Comparison of ENCODE assay signal across 26 mouse cellular contexts in genomic region chr7:3676371-3676770, GRCm38 (mm10). TPM values are rescaled to one million over a fixed set of nuclear protein-coding genes. Genes with fewer than 3 reads are reported as not detected.
DNase-seq lines count a peak whose midpoint lies in the region; ATAC-seq and TF ChIP-seq lines count a peak whose summit lies in the region.
"Had no signal": no experiment of that assay in that cellular context is flagged by ENCODE, and none has a peak within 500 bp of the region (broad histone marks: within the 10 kb centered on the region; RNA-seq: fewer than 3 reads in every experiment).

No protein-coding gene starts in this region.

- no peak for TF ChIP-seq EP300 in lung, postnatal 0 days (IDR thresholded peaks at IDR 0.05)

- no peak for TF ChIP-seq POLR2A in small intestine, adult 2 months (IDR thresholded peaks at IDR 0.05; ENCODE audit: low read depth, low read length)

- 0 out of 2 replicates have a peak, but pooled peaks cover 4% of the 10 kb centered on the region for H3K36me3 ChIP-seq in kidney, embryonic 16.5 days (ENCODE audit: insufficient read depth, low read length)
- no peaks in the 10 kb centered on the region for H3K36me3 ChIP-seq in lung, postnatal 0 days (ENCODE audit: insufficient read depth, low read length)
- peaks cover 37% of the 10 kb centered on the region for H3K36me3 ChIP-seq in small intestine, adult 2 months (ENCODE audit: control insufficient read depth, insufficient read depth, low read length)
- peaks cover 15% of the 10 kb centered on the region; the same call in 1 of the 2 replicates for H3K36me3 ChIP-seq in midbrain, embryonic 10.5 days
- peaks cover 19% of the 10 kb centered on the region for H3K36me3 ChIP-seq in forebrain, embryonic 10.5 days (replicated peaks)
- H3K36me3 ChIP-seq: heart, embryonic 15.5 days had no signal

- 87% methylated on average over 12 of the region's 12 CpGs for WGBS in kidney, embryonic 16.5 days
- 80% methylated on average over 12 of the region's 12 CpGs for WGBS in lung, postnatal 0 days
- WGBS in small intestine, adult 2 months: 24% methylated on average over 12 of the region's 12 CpGs
- WGBS in midbrain, embryonic 10.5 days: 89% methylated on average over 12 of the region's 12 CpGs
- WGBS in forebrain, embryonic 10.5 days: 92% methylated on average over 12 of the region's 12 CpGs

- H3K4me3 ChIP-seq in kidney, embryonic 16.5 days (ENCODE audit: low read length): no peak overlapping the region
- H3K4me3 ChIP-seq in lung, postnatal 0 days (ENCODE audit: low read depth, low read length): peak overlapping the region; percentile 25; the same call in 1 of the 2 replicates
- H3K4me3 ChIP-seq in small intestine, adult 2 months (ENCODE audit: low read depth, low read length): peak overlapping the region; percentile 69
- H3K4me3 ChIP-seq in midbrain, embryonic 10.5 days: no peak overlapping the region
- no peak overlapping the region for H3K4me3 ChIP-seq in forebrain, embryonic 10.5 days
- H3K4me3 ChIP-seq: forebrain, embryonic 13.5 days; gastrocnemius, adult 2 months; heart, embryonic 15.5 days; hindbrain, embryonic 13.5 days; liver, embryonic 15.5 days; myocyte had no signal

- no peak for TF ChIP-seq CTCF in lung, postnatal 0 days (IDR thresholded peaks at IDR 0.05)
- no peak for TF ChIP-seq CTCF in small intestine, adult 2 months (IDR thresholded peaks at IDR 0.05; ENCODE audit: extremely low read depth, insufficient read length, insufficient replicate concordance, low read depth, low read length)

- H3K27me3 ChIP-seq in kidney, embryonic 16.5 days (ENCODE audit: insufficient read depth, low read length): no peaks in the 10 kb centered on the region
- H3K27me3 ChIP-seq in lung, postnatal 0 days (replicated peaks; ENCODE audit: insufficient read depth, low read length): no peaks in the 10 kb centered on the region
- H3K27me3 ChIP-seq in small intestine, adult 2 months (ENCODE audit: control insufficient read depth, insufficient read depth, low read length): no peaks in the 10 kb centered on the region
- no peaks in the 10 kb centered on the region for H3K27me3 ChIP-seq in midbrain, embryonic 10.5 days (ENCODE audit: low read depth, poor library complexity, severe bottlenecking)
- no peaks in the 10 kb centered on the region for H3K27me3 ChIP-seq in forebrain, embryonic 10.5 days (ENCODE audit: poor library complexity, severe bottlenecking)
- H3K27me3 ChIP-seq: CH12.LX; forebrain, embryonic 13.5 days; heart, embryonic 15.5 days; hindbrain, embryonic 13.5 days; liver, embryonic 15.5 days; Patski had no signal

- no peak overlapping the region for H3K27ac ChIP-seq in kidney, embryonic 16.5 days (ENCODE audit: low read length)
- H3K27ac ChIP-seq in lung, postnatal 0 days (ENCODE audit: low read length): peak overlapping the region; percentile 64; the same call in 1 of the 2 replicates
- peak overlapping the region; percentile 96 for H3K27ac ChIP-seq in small intestine, adult 2 months (ENCODE audit: insufficient read depth, low read depth, low read length)
- H3K27ac ChIP-seq in midbrain, embryonic 10.5 days (replicated peaks): no peak overlapping the region
- H3K27ac ChIP-seq in forebrain, embryonic 10.5 days: no peak overlapping the region
- H3K27ac ChIP-seq: forebrain, embryonic 13.5 days; gastrocnemius, adult 2 months; heart, embryonic 15.5 days; hindbrain, embryonic 13.5 days; liver, embryonic 15.5 days; macrophage had no signal

- peak overlapping the region; percentile 37; the same call in 1 of the 2 replicates for H3K9ac ChIP-seq in kidney, embryonic 16.5 days (replicated peaks; ENCODE audit: low read length)
- H3K9ac ChIP-seq in lung, postnatal 0 days (replicated peaks; ENCODE audit: low read depth): no peak overlapping the region; the same call in 1 of the 2 replicates
- H3K9ac ChIP-seq: forebrain, embryonic 13.5 days; heart, embryonic 15.5 days; hindbrain, embryonic 13.5 days; liver, embryonic 15.5 days had no signal

- no peak for DNase-seq in kidney, adult 18-20 months
- peak; percentile 42 for DNase-seq in lung, postnatal 0 days (ENCODE audit: low spot score)
- DNase-seq in lung, postnatal 4 days: no peak
- DNase-seq in midbrain, embryonic 10.5 days (ENCODE audit: low spot score): no peak
- DNase-seq in forebrain, embryonic 10.5 days (ENCODE audit: extremely low spot score, low spot score): no peak
- DNase-seq: cerebellum, adult 11 months; cerebellum, adult 9-11 months; gastrocnemius, adult 2 months; heart, postnatal 36 days; kidney, postnatal 36 days; layer of hippocampus, adult 9-11 months; liver; right cerebral cortex, postnatal 4 days had no signal

- H3K4me1 ChIP-seq in kidney, embryonic 16.5 days (ENCODE audit: insufficient read depth, low read length): no peaks in the 10 kb centered on the region
- H3K4me1 ChIP-seq in lung, postnatal 0 days (ENCODE audit: insufficient read depth, low read depth, low read length): no peaks in the 10 kb centered on the region
- H3K4me1 ChIP-seq in small intestine, adult 2 months (ENCODE audit: control insufficient read depth, insufficient read depth, insufficient read length, low read length): peaks cover 2% of the 10 kb centered on the region; the same call in 1 of the 2 replicates
- H3K4me1 ChIP-seq in midbrain, embryonic 10.5 days: peaks cover 3% of the 10 kb centered on the region; the same call in 1 of the 2 replicates
- H3K4me1 ChIP-seq in forebrain, embryonic 10.5 days: no peaks in the 10 kb centered on the region
- H3K4me1 ChIP-seq: forebrain, embryonic 13.5 days; heart, embryonic 15.5 days; hindbrain, embryonic 13.5 days; liver, embryonic 15.5 days had no signal

- no peaks in the 10 kb centered on the region for H3K9me3 ChIP-seq in kidney, embryonic 16.5 days (ENCODE audit: low read length)
- H3K9me3 ChIP-seq in lung, postnatal 0 days (ENCODE audit: low read length): no peaks in the 10 kb centered on the region
- no peaks in the 10 kb centered on the region for H3K9me3 ChIP-seq in midbrain, embryonic 10.5 days (replicated peaks)
- H3K9me3 ChIP-seq in forebrain, embryonic 10.5 days: no peaks in the 10 kb centered on the region
- H3K9me3 ChIP-seq: forebrain, embryonic 13.5 days; G1E; heart, embryonic 15.5 days; hindbrain, embryonic 13.5 days; liver, embryonic 15.5 days had no signal

- no peak for ATAC-seq in kidney, embryonic 16.5 days (ENCODE audit: low FRiP score, low TSS enrichment)
- ATAC-seq in lung, postnatal 0 days: peak; percentile 43; the same call in 1 of the 2 replicates
- ATAC-seq: forebrain, embryonic 13.5 days; inflammation-experienced regulatory T-cells, adult 6 months; midbrain, embryonic 16.5 days; Patski had no signal

- no peak overlapping the region for H3K4me2 ChIP-seq in kidney, embryonic 16.5 days (replicated peaks; ENCODE audit: low read depth, low read length)
- H3K4me2 ChIP-seq in lung, postnatal 0 days (replicated peaks; ENCODE audit: low read depth, low read length): peak overlapping the region; percentile 48
- H3K4me2 ChIP-seq: forebrain, embryonic 13.5 days; heart, embryonic 15.5 days; hindbrain, embryonic 13.5 days; liver, embryonic 15.5 days had no signal

RNA-seq across cellular contexts. Expression of gene Tmc4, which starts 1.0 kb away (rescaled TPM):
- 25.3 and 29.1 TPM in 2 replicates for polyA plus RNA-seq in kidney, embryonic 16.5 days (2015; fragmentation: Nextera tagmentation; extraction: Ambion mirVana)
- 60.3 and 69.0 TPM in 2 replicates for polyA plus RNA-seq in lung, postnatal 0 days (2015; fragmentation: Nextera tagmentation; extraction: Ambion mirVana)
- polyA plus RNA-seq in small intestine, adult 2 months (2012; rRNA removed): 119 and 229 TPM in 2 replicates
- polyA plus RNA-seq in midbrain, embryonic 10.5 days (2016; fragmentation: Nextera tagmentation; extraction: Ambion mirVana): 3.1 TPM in 2 replicates
- 3.3 and 4.1 TPM in 2 replicates for polyA plus RNA-seq in forebrain, embryonic 10.5 days (2016; fragmentation: Nextera tagmentation; extraction: Ambion mirVana)

RNA-seq across cellular contexts. Expression of gene Leng1, which starts 10.7 kb away (rescaled TPM):
- 16.7 and 17.4 TPM in 2 replicates for polyA plus RNA-seq in kidney, embryonic 16.5 days (2015; fragmentation: Nextera tagmentation; extraction: Ambion mirVana)
- polyA plus RNA-seq in lung, postnatal 0 days (2015; fragmentation: Nextera tagmentation; extraction: Ambion mirVana): 16.0 and 16.4 TPM in 2 replicates
- 2.4 and 5.1 TPM in 2 replicates for polyA plus RNA-seq in small intestine, adult 2 months (2012; rRNA removed)
- 18.0 and 19.8 TPM in 2 replicates for polyA plus RNA-seq in midbrain, embryonic 10.5 days (2016; fragmentation: Nextera tagmentation; extraction: Ambion mirVana)
- polyA plus RNA-seq in forebrain, embryonic 10.5 days (2016; fragmentation: Nextera tagmentation; extraction: Ambion mirVana): 14.6 and 15.4 TPM in 2 replicates

RNA-seq across cellular contexts. Expression of gene Tsen34, which starts 16.3 kb away (rescaled TPM):
- polyA plus RNA-seq in kidney, embryonic 16.5 days (2015; fragmentation: Nextera tagmentation; extraction: Ambion mirVana): 286 and 341 TPM in 2 replicates
- 155 and 158 TPM in 2 replicates for polyA plus RNA-seq in lung, postnatal 0 days (2015; fragmentation: Nextera tagmentation; extraction: Ambion mirVana)
- 50.3 and 92.2 TPM in 2 replicates for polyA plus RNA-seq in small intestine, adult 2 months (2012; rRNA removed)
- 251 and 266 TPM in 2 replicates for polyA plus RNA-seq in midbrain, embryonic 10.5 days (2016; fragmentation: Nextera tagmentation; extraction: Ambion mirVana)
- polyA plus RNA-seq in forebrain, embryonic 10.5 days (2016; fragmentation: Nextera tagmentation; extraction: Ambion mirVana): 286 and 298 TPM in 2 replicates

RNA-seq across cellular contexts. Expression of gene Mboat7, which starts 17.0 kb away (rescaled TPM):
- polyA plus RNA-seq in kidney, embryonic 16.5 days (2015; fragmentation: Nextera tagmentation; extraction: Ambion mirVana): 70.5 and 73.9 TPM in 2 replicates
- polyA plus RNA-seq in lung, postnatal 0 days (2015; fragmentation: Nextera tagmentation; extraction: Ambion mirVana): 39.1 and 43.8 TPM in 2 replicates
- polyA plus RNA-seq in small intestine, adult 2 months (2012; rRNA removed): 33.0 and 59.6 TPM in 2 replicates
- polyA plus RNA-seq in midbrain, embryonic 10.5 days (2016; fragmentation: Nextera tagmentation; extraction: Ambion mirVana): 30.6 and 32.5 TPM in 2 replicates
- polyA plus RNA-seq in forebrain, embryonic 10.5 days (2016; fragmentation: Nextera tagmentation; extraction: Ambion mirVana): 37.5 and 40.9 TPM in 2 replicates

RNA-seq across cellular contexts. Expression of gene Rps9, which starts 27.4 kb away (rescaled TPM):
- polyA plus RNA-seq in kidney, embryonic 16.5 days (2015; fragmentation: Nextera tagmentation; extraction: Ambion mirVana): 1,357 and 1,383 TPM in 2 replicates
- polyA plus RNA-seq in lung, postnatal 0 days (2015; fragmentation: Nextera tagmentation; extraction: Ambion mirVana): 1,058 and 1,064 TPM in 2 replicates
- polyA plus RNA-seq in small intestine, adult 2 months (2012; rRNA removed): 1,258 and 1,397 TPM in 2 replicates
- polyA plus RNA-seq in midbrain, embryonic 10.5 days (2016; fragmentation: Nextera tagmentation; extraction: Ambion mirVana): 1,174 and 1,339 TPM in 2 replicates
- 1,434 and 1,436 TPM in 2 replicates for polyA plus RNA-seq in forebrain, embryonic 10.5 days (2016; fragmentation: Nextera tagmentation; extraction: Ambion mirVana)

Comparison
In these comparisons a context has a peak if more than half of its experiments do, and no peak if none do; other contexts are left out.
1. H3K27ac ChIP-seq: peak in lung, postnatal 0 days (single experiment) and small intestine, adult 2 months (single experiment); none in kidney, embryonic 16.5 days (single experiment), midbrain, embryonic 10.5 days (single experiment) and forebrain, embryonic 10.5 days (single experiment).
2. H3K4me3 ChIP-seq: peak in lung, postnatal 0 days (single experiment) and small intestine, adult 2 months (single experiment); none in kidney, embryonic 16.5 days (single experiment), midbrain, embryonic 10.5 days (single experiment) and forebrain, embryonic 10.5 days (single experiment).